Mouse (Mus musculus) T-cell, adult 66 days (primary cell): ENCODE data around the gene Krt7. TPM values are rescaled to one million over a fixed set of nuclear protein-coding genes. Genes with fewer than 3 reads are reported as not detected.

Experiments used
- total RNA-seq, 2 experiments: library from RNA; stranded (reverse); gene quantifications; 3 replicates in 1 of 2; 4 replicates in 1 of 2; pipeline ENCODE4 v1.2.4; 2023

Krt7 gene
- total RNA-seq, result not detected

GRCm38 (mm10) chr15:101410775-101411174 is at the start of gene Krt7:
Krt7 (plus strand) TSS chr15:101411043.

GRCm38 (mm10) chr15:101370101-101370911 is 40.5 kb upstream of the Krt7 start, which contains the start of gene Krt80:
Krt80 (minus strand) TSS chr15:101370162.

GRCm38 (mm10) chr15:101438555-101438954 is 27.7 kb downstream of the Krt7 start, which contains the start of gene Krt87:
Krt87 (minus strand) TSS chr15:101438804.

GRCm38 (mm10) chr15:101447444-101447843 is 36.6 kb downstream of the Krt7 start, which contains the start of gene Krt88:
Krt88 (plus strand) TSS chr15:101447744.

GRCm38 (mm10) chr15:101463651-101464050 is 52.8 kb downstream of the Krt7 start, which contains the start of gene Krt81:
Krt81 (minus strand) TSS chr15:101463751.

GRCm38 (mm10) chr15:101472952-101473528 is 62.2 kb downstream of the Krt7 start, which contains the start of gene Krt86:
Krt86 (plus strand) TSS chr15:101473478.

Other genes starting within 250 kb of the Krt7 start
- 10 to 100 TPM; 35.1 TPM for gene Acvr1b, start 237.0 kb upstream of the Krt7 start, total RNA-seq
- 1 to 10 TPM; 5.5 to 5.7 TPM for gene Grasp, start 186.9 kb upstream of the Krt7 start, total RNA-seq
- gene Nr4a1, start 156.8 kb upstream of the Krt7 start, total RNA-seq, result 10 to 100 TPM; 69.2 to 71.1 TPM
- gene Atg101, start 126.8 kb upstream of the Krt7 start, total RNA-seq, result 10 to 100 TPM; 54.3 to 69.0 TPM
- gene 6030408B16Rik, start 117.8 kb upstream of the Krt7 start, total RNA-seq, result 1 to 10 TPM in 1 of 2 experiments, under 1 TPM in 1; 0.50 to 1.1 TPM
- not detected for gene Krt80, start 40.9 kb upstream of the Krt7 start, total RNA-seq
- not detected for gene Krt87, start 27.8 kb downstream of the Krt7 start, total RNA-seq
- gene Krt88, start 36.7 kb downstream of the Krt7 start, total RNA-seq, result not detected
- gene Krt81, start 52.7 kb downstream of the Krt7 start, total RNA-seq, result not detected
- not detected for gene Krt86, start 62.4 kb downstream of the Krt7 start, total RNA-seq
- under 1 TPM; 0.55 to 0.95 TPM for gene Krt83, start 80.5 kb downstream of the Krt7 start, total RNA-seq
- gene Gm49425, start 106.2 kb downstream of the Krt7 start, total RNA-seq, result not detected
- not detected for gene Krt84, start 121.8 kb downstream of the Krt7 start, total RNA-seq
- not detected for gene Krt82, start 139.6 kb downstream of the Krt7 start, total RNA-seq
- gene Krt90, start 151.9 kb downstream of the Krt7 start, total RNA-seq, result not detected
- not detected for gene Krt75, start 162.9 kb downstream of the Krt7 start, total RNA-seq
- gene Gm5414, start 217.1 kb downstream of the Krt7 start, total RNA-seq, result not detected
- gene Gm5478, start 236.3 kb downstream of the Krt7 start, total RNA-seq, result not detected